Mouse (Mus musculus) frontal cortex, adult 2 months (tissue): ENCODE measurements at regions not wholly inside any gene's neighbourhood (a gene's known extent, or its start where the extent isn't known, plus 50 kb on each side); places are given as distances from the start of the nearest gene placed in this dataset.
"Not testable (repeated sequence)": the region's sequence is repeated elsewhere in the genome, so short reads cannot be mapped to it uniquely, and the experiment has no call there.

Source experiments
- DNase-seq, 2 experiments: peaks; one replicate each; pipeline ENCODE4 v3.0.0; 2022; ENCODE audit warnings: low spot score in 1 of 2; ENCODE audit errors: extremely low spot score in 1 of 2

- DNase-seq: no peak
These were observed 606.2 kb upstream of the Gpc5 start for GRCm38 (mm10) chr14:114485781-114486180.

- not testable (repeated sequence) for DNase-seq
These were observed 598.6 kb upstream of the Gpc5 start for GRCm38 (mm10) chr14:114493371-114493770.

- DNase-seq: no peak
These were observed 587.0 kb upstream of the Gpc5 start for GRCm38 (mm10) chr14:114504976-114505375.

GRCm38 (mm10) chr14:114547910-114548680 is 543.9 kb upstream of the Gpc5 start:
- peak; percentile 49 to 59 for DNase-seq

GRCm38 (mm10) chr14:114549101-114549500 is 542.9 kb upstream of the Gpc5 start:
- DNase-seq: no peak

DNA sequence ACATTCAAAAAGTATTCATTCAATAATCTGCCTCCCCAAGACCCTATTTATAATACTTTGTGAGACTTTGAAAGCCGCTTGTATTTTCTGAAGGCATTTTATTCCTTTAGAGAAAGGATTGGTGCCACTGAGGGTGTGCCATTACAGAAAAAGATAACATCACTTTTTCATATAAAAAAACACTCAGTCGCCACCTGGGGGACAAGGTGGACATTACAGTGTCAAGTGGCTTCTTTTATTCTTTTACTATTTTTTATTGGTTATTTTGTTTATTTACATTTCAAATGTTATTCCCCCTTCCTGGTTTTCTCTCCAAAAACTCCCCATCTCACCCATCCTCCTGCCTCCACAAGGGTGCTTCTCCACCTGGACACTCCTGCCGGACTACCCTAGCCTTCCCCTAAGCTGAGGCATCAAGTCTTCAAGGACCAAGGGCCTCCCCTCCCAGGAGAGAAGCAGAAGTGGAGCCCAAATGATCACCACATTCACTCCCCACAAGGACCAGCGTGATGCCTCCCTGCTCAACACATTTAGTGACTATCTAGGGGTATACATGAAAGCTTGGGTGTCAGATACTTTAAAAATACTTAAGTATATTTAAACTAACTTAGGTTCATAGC is 525.5 kb upstream of the Gpc5 start:
- peak in 1 of 2 experiments; percentile 32 for DNase-seq

DNA sequence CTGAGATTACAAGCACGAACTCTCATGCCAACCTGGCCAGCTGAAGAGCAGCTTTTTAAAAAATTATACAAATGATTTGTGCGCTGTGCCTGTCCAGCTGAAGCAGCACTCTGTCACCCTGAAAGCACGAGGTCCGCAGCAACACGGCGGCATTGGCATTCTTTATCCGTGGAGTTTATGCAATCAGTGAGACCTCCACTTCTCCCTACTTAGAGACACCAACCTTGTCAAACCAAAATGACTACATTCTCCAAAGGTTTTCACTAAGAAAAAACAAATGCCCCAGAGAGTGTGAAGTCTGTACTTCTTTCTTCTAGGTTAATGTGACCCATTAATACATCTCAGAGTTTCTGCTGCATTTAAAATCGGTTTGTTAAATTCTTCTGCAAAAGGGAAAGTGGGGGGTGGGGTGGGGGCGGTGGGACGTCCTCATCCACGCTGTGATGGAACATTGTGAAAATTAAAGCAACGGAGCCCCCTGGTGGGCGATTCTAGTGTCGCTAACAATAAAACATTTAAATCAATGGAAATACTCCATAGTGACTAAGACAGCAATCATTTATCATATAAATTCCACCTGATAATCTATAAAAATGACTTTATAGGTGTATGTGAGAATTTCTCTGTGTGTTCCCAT is 524.2 kb upstream of the Gpc5 start:
- peak; percentile 33 to 90 for DNase-seq

- no peak for DNase-seq
These were observed 504.5 kb upstream of the Gpc5 start for GRCm38 (mm10) chr14:114587367-114588064.

DNA sequence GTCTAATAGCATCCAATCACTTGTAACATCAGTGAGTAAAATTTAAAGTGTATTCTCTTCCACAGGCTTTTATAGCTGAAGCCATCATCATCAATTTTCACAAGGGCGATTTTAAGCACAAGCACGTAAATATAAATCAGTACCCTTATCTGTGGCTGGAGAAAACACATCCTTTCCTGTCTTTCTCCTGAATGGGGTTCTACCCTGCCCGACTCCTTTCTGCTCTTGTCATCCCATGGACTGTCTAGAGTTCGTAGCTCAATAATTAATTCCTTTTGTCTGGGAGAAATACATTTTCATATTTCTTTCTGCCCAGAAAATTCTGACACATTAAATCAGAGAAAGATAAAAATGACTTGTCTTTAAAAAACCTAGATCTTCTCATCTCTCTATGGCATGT is 482.7 kb upstream of the Gpc5 start:
- DNase-seq: no peak

DNA sequence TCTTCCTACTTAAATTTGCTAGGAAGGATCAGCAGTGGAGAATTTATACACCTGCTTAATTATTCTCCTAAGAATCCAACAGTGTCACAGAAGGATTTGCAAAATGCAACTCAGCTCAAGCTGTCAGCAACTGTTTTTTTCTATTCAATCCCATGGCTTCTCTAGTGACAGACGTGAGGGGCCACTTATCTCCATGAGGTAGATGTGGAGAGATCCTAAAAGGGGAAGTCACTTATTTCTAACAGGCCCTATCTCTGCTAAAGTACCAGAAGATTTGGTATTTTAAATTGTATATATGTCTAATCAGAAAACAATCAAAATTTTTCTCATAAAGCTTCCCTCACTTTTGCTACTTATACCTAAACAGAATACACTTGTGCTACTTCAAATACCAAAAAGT is 479.6 kb upstream of the Gpc5 start:
- DNase-seq: no peak

GRCm38 (mm10) chr14:114656636-114657035 is 435.4 kb upstream of the Gpc5 start:
- no peak for DNase-seq

GRCm38 (mm10) chr14:114662028-114662427 is 430.0 kb upstream of the Gpc5 start:
- peak in 1 of 2 experiments; percentile 25 for DNase-seq

GRCm38 (mm10) chr14:114685133-114685532 is 406.9 kb upstream of the Gpc5 start:
- peak in 1 of 2 experiments; percentile 65 for DNase-seq

GRCm38 (mm10) chr14:114694930-114695329 is 397.1 kb upstream of the Gpc5 start:
- DNase-seq: no peak

DNA sequence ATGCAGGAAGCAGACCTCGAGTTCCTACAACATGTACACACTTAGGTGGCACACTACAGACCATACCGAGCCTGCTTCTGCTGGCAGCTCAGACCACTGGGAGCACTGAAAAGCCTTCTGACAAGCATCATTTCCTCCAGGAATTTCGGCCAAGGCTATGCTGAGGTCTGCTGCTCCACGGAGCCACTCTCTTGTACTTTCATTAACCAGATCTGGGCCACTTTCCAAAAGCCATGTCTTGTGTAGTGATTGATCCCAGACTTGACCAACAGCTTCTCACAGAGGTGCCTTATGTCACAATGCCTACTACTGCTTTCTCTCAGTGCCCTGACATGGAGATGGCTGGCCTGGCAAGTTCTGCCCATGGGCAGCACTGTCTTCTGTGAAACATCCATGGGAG is 394.5 kb upstream of the Gpc5 start:
- DNase-seq: no peak

DNA sequence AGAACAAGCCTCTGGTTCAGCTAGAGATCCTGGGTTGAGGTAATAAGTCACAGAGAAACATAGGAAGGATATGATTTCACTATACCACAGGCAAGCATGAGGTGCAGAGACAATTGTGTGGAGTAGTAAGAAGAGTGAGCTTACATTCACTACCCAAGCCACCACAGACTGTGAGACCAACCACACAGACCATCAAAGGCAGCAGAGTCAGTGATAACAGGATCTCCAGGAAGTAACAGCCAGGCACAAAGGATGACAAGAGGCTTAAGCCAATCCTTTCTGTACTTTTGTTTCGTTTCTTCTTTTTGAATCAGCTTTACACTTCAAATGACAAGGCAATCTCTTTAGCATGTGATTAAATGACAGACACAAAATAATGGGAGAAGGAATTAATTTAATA is 368.9 kb upstream of the Gpc5 start:
- DNase-seq: no peak

DNA sequence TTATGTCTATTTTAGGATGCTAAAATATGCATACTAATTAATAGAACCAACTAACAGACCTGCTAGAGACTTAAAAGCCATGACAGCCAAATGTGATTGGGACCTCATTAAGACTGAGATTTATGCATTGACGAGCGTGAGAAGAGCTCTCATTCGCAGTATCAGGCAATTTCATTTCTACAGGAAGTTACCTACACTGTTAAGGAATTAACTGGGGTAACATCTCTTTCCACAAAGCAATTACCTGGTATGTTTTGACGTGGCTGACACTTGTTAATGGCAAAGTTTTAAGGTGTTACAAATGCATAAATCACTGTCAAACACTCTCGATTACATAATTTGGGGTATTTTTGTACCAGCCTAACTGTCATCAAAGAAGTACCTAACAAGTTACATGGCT is 324.7 kb upstream of the Gpc5 start:
- DNase-seq: peak in 1 of 2 experiments; percentile 9

GRCm38 (mm10) chr14:114776723-114777122 is 315.3 kb upstream of the Gpc5 start:
- no peak for DNase-seq

GRCm38 (mm10) chr14:114781821-114782220 is 310.2 kb upstream of the Gpc5 start:
- no peak for DNase-seq

DNA sequence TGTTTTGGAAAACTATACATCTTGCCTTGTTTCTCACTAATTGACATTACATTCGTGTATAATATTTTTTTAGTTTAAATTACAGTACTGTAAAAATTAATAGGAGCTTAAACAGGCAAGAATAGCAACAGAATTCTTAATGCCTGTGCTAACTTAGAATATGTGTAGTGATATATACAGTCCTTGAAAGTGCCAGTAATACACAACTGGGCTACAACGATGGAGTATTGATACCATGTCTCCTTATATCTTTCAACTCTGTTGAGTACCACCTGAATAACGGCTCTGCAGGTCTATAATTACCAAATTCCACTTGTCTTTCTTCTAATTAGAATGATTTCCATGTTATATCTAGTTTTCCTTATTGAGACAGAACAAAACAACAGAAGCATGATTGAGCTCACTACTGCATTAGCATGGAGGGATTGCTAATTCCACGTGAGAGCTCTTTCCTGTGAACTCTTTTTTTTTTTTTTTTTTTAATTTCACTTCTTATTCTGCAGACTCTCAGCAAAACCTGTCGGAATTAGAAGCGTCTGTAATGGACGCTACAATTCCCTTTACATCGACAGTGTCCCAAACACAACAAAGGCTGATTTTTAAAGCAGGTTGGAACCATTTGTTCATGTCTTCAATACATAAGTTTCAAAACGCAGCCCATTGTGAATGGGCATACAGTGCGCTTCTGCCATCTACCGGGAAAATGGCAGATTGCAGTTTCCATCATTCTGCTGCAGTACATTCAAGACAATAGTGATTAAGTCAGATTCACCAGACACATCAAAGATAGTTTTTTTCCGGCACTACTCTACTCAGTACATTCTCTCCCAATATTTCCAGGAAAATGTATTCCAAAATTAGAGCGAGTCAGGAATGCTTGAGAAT is 300.8 kb upstream of the Gpc5 start:
- DNase-seq: peak; percentile 54 to 96
